Mouse (Mus musculus) heart, postnatal 0 days (tissue): ENCODE results near the gene Tjp3. TPM values are rescaled to one million over a fixed set of nuclear protein-coding genes. Genes with fewer than 3 reads are reported as not detected.

Source experiments
- ATAC-seq: fragments of 200-750 bp; cut with Nextera tagmentation; 2 replicates; pipeline ENCODE4 v1.8.0; 2017; ENCODE audit warnings: low read depth, moderate number of reproducible peaks, moderate library complexity; ENCODE audit not compliant: insufficient read depth
- DNase-seq: peaks from one replicate; pipeline ENCODE4 v3.0.0-alpha.2; 2016; ENCODE audit warnings: low spot score
- H3K27ac ChIP-seq: fragments of 300-500 bp; sonication (generic); 2 replicates; pipeline ENCODE4 v1.5.1; 2014; ENCODE audit warnings: low read depth, mild to moderate bottlenecking
- H3K27me3 ChIP-seq: fragments of 300-500 bp; sonication (generic); 2 replicates; pipeline ENCODE4 v1.6.1; 2014; ENCODE audit warnings: low read length, mixed read lengths; ENCODE audit not compliant: control insufficient read depth, insufficient read depth
- H3K36me3 ChIP-seq: fragments of 300-500 bp; sonication (generic); replicated peaks from 2 replicates; pipeline ENCODE4 v1.6.1; 2014; ENCODE audit warnings: low read length, mixed read lengths; ENCODE audit not compliant: control insufficient read depth, insufficient read depth
- H3K4me1 ChIP-seq: fragments of 300-500 bp; sonication (generic); 2 replicates; pipeline ENCODE4 v1.6.1; 2014; ENCODE audit warnings: antibody characterized with exemption; ENCODE audit not compliant: control insufficient read depth, insufficient read depth
- H3K4me2 ChIP-seq: fragments of 300-500 bp; sonication (generic); 2 replicates; pipeline ENCODE4 v1.6.1; 2014; ENCODE audit warnings: low read depth, mild to moderate bottlenecking, low read length, moderate library complexity
- H3K4me3 ChIP-seq: fragments of 300-500 bp; sonication (generic); 2 replicates; pipeline ENCODE4 v1.5.1; 2014; ENCODE audit warnings: low read depth, low read length
- H3K9ac ChIP-seq: fragments of 300-500 bp; sonication (generic); replicated peaks from 2 replicates; pipeline ENCODE4 v1.6.1; 2014; ENCODE audit warnings: low read depth, low read length, mixed read lengths
- H3K9me3 ChIP-seq: fragments of 300-500 bp; sonication (generic); replicated peaks from 2 replicates; pipeline ENCODE4 v1.6.1; 2016; ENCODE audit warnings: low read length; ENCODE audit not compliant: control insufficient read depth
- CTCF ChIP-seq: IDR thresholded peaks from 2 replicates; pipeline ENCODE4 v1.5.1; 2016; ENCODE audit warnings: antibody characterized with exemption, control low read depth, low read depth
- EP300 ChIP-seq: IDR thresholded peaks from 2 replicates; pipeline ENCODE4 v1.6.1; 2016; ENCODE audit warnings: antibody characterized with exemption, low read depth
- WGBS: fragments of 180-500 bp; shearing (Covaris S2); extraction: QIAGEN DNeasy Blood & Tissue Kit; methylation state at CpG from one replicate; pipeline ENCODE4 v1.1.7; 2014; 5-methylcytosine and 5-hydroxymethylcytosine counted together
- polyA plus RNA-seq: library from polyadenylated mRNA; unstranded; fragments of >200 nt; fragmentation: Nextera tagmentation; extraction: Ambion mirVana; gene quantifications from 2 replicates; pipeline ENCODE4 v1.2.1, GENCODE M21; 2015
- total RNA-seq: library from RNA; depleted of rRNA; stranded (reverse); fragments of >200 nt; gene quantifications from 2 replicates; pipeline ENCODE4 v1.2.3, GENCODE M21; 2014; ENCODE audit warnings: low replicate concordance

Tjp3 gene
- total and polyA plus RNA-seq, 2 experiments from 2014 or later, result 0.51 to 2.3 TPM

DNA sequence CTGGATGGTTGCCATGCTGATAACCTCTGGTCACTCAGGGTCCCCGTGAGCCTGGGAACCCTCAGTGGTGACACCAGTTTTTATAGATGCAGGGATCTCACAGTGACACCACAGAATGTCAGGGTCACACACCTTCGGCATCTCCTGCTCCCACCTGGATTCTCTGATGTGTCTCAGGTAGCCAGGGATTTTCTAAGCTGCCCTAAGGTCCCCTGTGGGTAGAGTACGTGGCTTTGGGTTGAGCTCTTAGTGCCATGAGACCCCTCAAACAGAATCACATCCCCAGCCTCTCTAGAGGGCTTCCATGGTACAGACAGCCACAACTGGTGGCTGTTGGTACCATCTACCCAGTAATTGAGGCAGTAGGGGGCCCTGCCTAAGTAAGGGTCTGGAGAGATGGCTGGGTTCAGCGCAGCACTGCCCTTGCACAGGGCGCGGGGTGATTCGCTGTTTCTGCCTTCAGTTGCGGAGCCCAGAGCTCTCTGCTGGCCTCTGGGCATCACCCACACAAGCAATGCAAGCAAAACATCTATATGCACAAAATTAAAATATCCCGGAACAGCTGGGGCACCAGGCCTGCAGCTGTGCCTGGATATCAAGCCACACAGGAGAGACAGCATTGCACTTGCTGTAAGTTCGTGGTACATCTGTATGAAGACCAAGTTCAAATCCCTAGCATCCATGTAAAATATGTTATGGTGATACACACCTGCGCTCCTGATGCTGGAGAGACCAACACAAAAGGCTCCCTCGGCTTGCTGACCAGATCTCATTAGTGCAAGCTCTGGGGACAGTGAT lies 54.7 kb downstream of the Tjp3 start:
- WGBS, result 79% methylated on average over 12 of the region's 12 CpGs
- no peaks in the 10 kb centered on the region for H3K36me3 ChIP-seq
- no peak for TF ChIP-seq EP300
- TF ChIP-seq CTCF, result no peak
- ATAC-seq (no peak), DNase-seq (no peak)
- no peak overlapping the region for H3K9ac ChIP-seq
- no peak overlapping the region for H3K4me2 ChIP-seq
- no peak overlapping the region for H3K4me3 ChIP-seq
- peaks cover 5% of the 10 kb centered on the region; the same call in 1 of the 2 replicates for H3K4me1 ChIP-seq
- no peak overlapping the region for H3K27ac ChIP-seq
- peaks cover 25% of the 10 kb centered on the region for H3K27me3 ChIP-seq
- H3K9me3 ChIP-seq, result no peaks in the 10 kb centered on the region

DNA sequence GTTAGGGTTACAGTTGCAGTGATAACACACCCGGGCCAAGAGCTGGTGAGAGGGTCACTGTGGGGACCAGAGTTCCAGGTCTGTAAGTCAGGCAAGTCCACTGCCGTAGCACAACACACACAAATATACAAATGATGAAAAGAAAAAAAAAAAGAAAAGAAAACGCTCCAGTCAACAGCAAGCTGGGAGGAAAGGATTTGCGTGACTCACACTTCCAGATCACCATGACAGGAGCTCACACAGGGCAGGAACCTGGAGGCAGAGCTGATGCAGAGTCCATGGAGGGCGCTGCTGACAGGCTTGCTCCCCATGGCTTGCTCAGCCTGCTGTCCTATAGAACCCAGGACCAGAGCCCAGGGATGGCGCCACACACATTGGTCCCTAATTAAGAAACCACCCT lies 57.2 kb downstream of the Tjp3 start:
- no peak for DNase-seq
- TF ChIP-seq EP300 (no peak), CTCF (no peak)
- no peak for ATAC-seq
- peaks cover 13% of the 10 kb centered on the region for H3K4me1 ChIP-seq
- no peaks in the 10 kb centered on the region for H3K36me3 ChIP-seq
- WGBS, result 76% methylated on average over 6 of the region's 6 CpGs
- H3K27ac ChIP-seq, result no peak overlapping the region
- no peak overlapping the region for H3K4me3 ChIP-seq
- no peak overlapping the region for H3K4me2 ChIP-seq
- H3K9ac ChIP-seq, result no peak overlapping the region
- peaks cover 31% of the 10 kb centered on the region for H3K27me3 ChIP-seq
- H3K9me3 ChIP-seq, result no peaks in the 10 kb centered on the region

- peaks cover 35% of the 10 kb centered on the region for H3K27me3 ChIP-seq
- TF ChIP-seq EP300, result no peak
- no peak for TF ChIP-seq CTCF
- 0 out of 2 replicates have a peak overlapping the region, but pooled peaks have one; percentile 36 for H3K27ac ChIP-seq
These were observed 58.2 kb downstream of the Tjp3 start for GRCm38 (mm10) chr10:81233226-81233585.

GRCm38 (mm10) chr10:81232580-81233225 lies 58.7 kb downstream of the Tjp3 start, which contains the start of gene Zfr2:
TSS of gene Zfr2 (plus strand) at chr10:81233155.
- 7% methylated on average over 29 of the region's 29 CpGs for WGBS
- peak; percentile 88 for ATAC-seq
- H3K27ac ChIP-seq, result 0 out of 2 replicates have a peak within 1 kb of the TSS, but pooled peaks have one; percentile 36
- peaks cover 37% of the 10 kb centered on the region for H3K27me3 ChIP-seq
- H3K9ac ChIP-seq, result peak within 1 kb of the TSS; percentile 69
- H3K4me2 ChIP-seq, result peak within 1 kb of the TSS; percentile 72
- peak within 1 kb of the TSS; percentile 66 for H3K4me3 ChIP-seq
- H3K9me3 ChIP-seq, result no peaks in the 10 kb centered on the region
- DNase-seq, result peak; percentile 72
- no peaks in the 10 kb centered on the region for H3K36me3 ChIP-seq
- TF ChIP-seq EP300 (no peak), CTCF (no peak)
- H3K4me1 ChIP-seq, result peaks cover 13% of the 10 kb centered on the region

More at GRCm38 (mm10) chr10:81233226-81233585, 58.2 kb downstream of the Tjp3 start:
- peak overlapping the region; percentile 69 for H3K9ac ChIP-seq
- 2% methylated on average over 27 of the region's 28 CpGs for WGBS
- peaks cover 13% of the 10 kb centered on the region for H3K4me1 ChIP-seq
- no peaks in the 10 kb centered on the region for H3K36me3 ChIP-seq
- H3K4me3 ChIP-seq, result peak overlapping the region; percentile 66
- peak; percentile 65 for ATAC-seq
- peak overlapping the region; percentile 72 for H3K4me2 ChIP-seq
- DNase-seq, result no peak
- H3K9me3 ChIP-seq, result no peaks in the 10 kb centered on the region

- Histone ChIP-seq H3K4me2 (no peak overlapping the region), H3K27me3 (peaks cover 37% of the 10 kb centered on the region), H3K27ac (no peak overlapping the region), H3K4me3 (no peak overlapping the region), H3K9me3 (no peaks in the 10 kb centered on the region), H3K9ac (no peak overlapping the region), H3K36me3 (no peaks in the 10 kb centered on the region), H3K4me1 (peaks cover 13% of the 10 kb centered on the region)
- no peak for TF ChIP-seq CTCF
- TF ChIP-seq EP300, result no peak
- DNase-seq (no peak), ATAC-seq (no peak)
- 57% methylated on average over 7 of the region's 7 CpGs for WGBS
These were observed 59.9 kb downstream of the Tjp3 start for GRCm38 (mm10) chr10:81231436-81231835.
